Mouse (Mus musculus): ENCODE measurements at regions not wholly inside any gene's neighbourhood (a gene's known extent, or its start where the extent isn't known, plus 50 kb on each side); places are given as distances from the start of the nearest gene placed in this dataset.
A peak's percentile ranks its signal among the peaks of the same experiment; 100 is the strongest.

DNA sequence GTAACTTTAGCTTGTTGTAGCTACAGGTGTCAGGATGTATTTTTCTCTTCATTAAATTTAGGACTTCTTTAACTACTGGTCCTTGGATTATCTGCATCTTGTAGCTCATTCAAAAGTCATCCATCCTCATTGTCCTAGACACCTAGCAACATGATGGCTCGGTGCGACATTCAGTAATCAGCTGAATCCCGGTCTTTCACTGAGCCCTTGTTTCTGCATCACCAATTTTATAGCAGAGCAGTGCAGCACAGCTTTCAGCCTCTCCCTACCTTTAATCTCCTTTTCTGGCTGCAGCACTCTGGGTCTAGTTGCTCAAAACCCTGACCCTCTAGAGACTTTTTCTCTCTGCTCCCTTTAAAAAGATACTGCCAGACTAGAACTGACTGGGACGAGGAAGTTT is 543.6 kb upstream of the B3galt2 start:
- H3K27ac ChIP-seq: no peak overlapping the region
- H3K9ac ChIP-seq: no peak overlapping the region
- H3K36me3 ChIP-seq (ENCODE audit: poor library complexity, severe bottlenecking): no peaks in the 10 kb centered on the region
- no peak overlapping the region for H3K4me3 ChIP-seq
- H3K27me3 ChIP-seq: no peaks in the 10 kb centered on the region
- no peaks in the 10 kb centered on the region for H3K9me3 ChIP-seq (replicated peaks)
- WGBS: 70% methylated on average over 4 of the region's 4 CpGs
- H3K4me1 ChIP-seq: no peaks in the 10 kb centered on the region
- H3K4me2 ChIP-seq: no peak overlapping the region
- ATAC-seq: no peak

DNA sequence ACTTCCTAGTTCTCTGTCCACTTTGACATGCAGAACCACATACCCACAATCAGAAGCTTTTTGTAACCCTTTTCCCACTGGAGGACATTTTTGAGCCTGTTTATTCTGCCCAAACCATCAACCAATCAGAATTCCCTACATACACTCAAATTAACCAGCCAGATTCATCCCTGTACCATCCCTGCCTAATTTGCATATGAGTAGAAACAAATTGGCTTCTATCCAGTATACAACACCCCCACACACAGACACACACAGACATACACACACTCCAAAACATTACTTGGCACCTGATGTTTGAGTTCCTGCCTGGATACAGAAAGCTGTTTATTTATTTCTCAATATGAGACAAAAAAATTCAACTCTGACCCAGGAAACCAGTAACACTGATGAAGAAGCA is 542.2 kb upstream of the B3galt2 start:
- H3K4me1 ChIP-seq: no peaks in the 10 kb centered on the region
- peak; percentile 81; the same call in 1 of the 2 replicates for ATAC-seq
- no peaks in the 10 kb centered on the region for H3K27me3 ChIP-seq
- H3K9me3 ChIP-seq (replicated peaks): no peaks in the 10 kb centered on the region
- H3K4me3 ChIP-seq: no peak overlapping the region
- H3K9ac ChIP-seq: no peak overlapping the region
- H3K36me3 ChIP-seq (ENCODE audit: poor library complexity, severe bottlenecking): no peaks in the 10 kb centered on the region
- H3K27ac ChIP-seq: no peak overlapping the region
- H3K4me2 ChIP-seq: no peak overlapping the region

DNA sequence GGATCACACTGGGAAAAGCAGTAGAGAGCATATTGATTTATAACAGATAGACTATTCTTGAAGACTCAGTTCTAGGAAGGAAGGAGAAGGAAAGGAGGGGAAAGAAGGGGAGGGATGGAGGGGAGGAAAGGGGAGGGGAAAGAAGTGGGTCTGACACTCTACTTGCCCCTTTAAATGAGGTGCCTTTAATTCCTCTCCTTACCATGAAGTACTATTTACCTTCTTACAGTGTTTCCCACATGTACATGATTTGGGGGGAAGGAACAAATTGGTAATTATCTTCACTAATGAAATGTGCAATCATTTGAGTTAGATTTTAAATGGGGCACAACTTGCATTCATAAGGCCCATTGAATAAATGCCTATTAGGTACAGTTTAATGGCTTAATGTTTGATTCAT is 518.3 kb upstream of the B3galt2 start:
- Histone ChIP-seq H3K4me1 (no peaks in the 10 kb centered on the region), H3K36me3 (ENCODE audit: poor library complexity, severe bottlenecking) (no peaks in the 10 kb centered on the region), H3K9ac (no peak overlapping the region), H3K4me2 (no peak overlapping the region), H3K9me3 (replicated peaks) (no peaks in the 10 kb centered on the region), H3K4me3 (no peak overlapping the region), H3K27ac (no peak overlapping the region), H3K27me3 (no peaks in the 10 kb centered on the region)
- peak; percentile 55; the same call in 1 of the 2 replicates for ATAC-seq

DNA sequence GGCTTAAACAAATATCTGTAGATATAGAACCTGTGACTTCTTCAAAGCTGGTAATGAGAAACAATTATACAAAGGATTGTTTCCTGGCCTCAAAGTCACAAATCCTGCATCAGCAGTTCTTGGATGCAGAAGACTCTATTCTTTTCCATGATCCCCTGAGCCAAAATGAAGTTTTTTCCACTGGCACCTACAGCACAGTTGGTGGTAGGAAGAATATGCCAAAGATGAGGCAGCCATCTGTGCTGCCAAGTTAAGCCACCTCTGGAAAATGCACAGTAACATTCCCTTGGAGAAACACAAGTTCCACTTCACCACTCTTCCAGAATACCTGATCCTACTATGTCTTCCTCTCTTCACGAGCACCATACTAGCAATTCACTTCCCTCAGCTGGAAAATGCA is 510.2 kb upstream of the B3galt2 start:
- no peak overlapping the region for H3K9ac ChIP-seq
- H3K27me3 ChIP-seq: no peaks in the 10 kb centered on the region
- H3K9me3 ChIP-seq (replicated peaks): no peaks in the 10 kb centered on the region; the same call in 1 of the 2 replicates
- H3K36me3 ChIP-seq (ENCODE audit: poor library complexity, severe bottlenecking): no peaks in the 10 kb centered on the region
- no peak overlapping the region for H3K4me3 ChIP-seq
- H3K4me1 ChIP-seq: no peaks in the 10 kb centered on the region
- H3K4me2 ChIP-seq: no peak overlapping the region
- H3K27ac ChIP-seq: no peak overlapping the region
- WGBS: 89% methylated on average over 1 of the region's 1 CpGs
- no peak for ATAC-seq

DNA sequence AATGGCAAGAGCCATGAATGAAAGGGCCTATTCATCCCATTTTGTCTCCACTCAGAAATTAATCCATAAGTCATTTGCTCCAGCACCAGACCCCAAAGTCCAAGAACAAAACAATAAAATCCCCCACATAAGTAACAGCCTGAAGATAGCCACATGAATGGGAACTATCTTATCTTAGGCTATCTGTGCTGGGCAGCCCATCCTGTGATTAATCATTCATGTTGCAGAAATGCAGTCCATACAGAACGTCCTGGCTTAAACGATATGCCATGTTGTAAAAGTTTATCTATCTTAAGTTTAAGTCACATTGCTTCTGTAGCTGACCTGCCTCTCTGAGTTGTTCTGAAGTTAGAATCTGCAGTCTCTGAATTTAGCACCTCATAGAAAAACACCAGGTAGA is 507.7 kb upstream of the B3galt2 start:
- WGBS: 91% methylated on average over 2 of the region's 2 CpGs
- no peak overlapping the region for H3K4me3 ChIP-seq
- ATAC-seq: no peak
- H3K4me2 ChIP-seq: no peak overlapping the region
- peaks cover 4% of the 10 kb centered on the region; the same call in 1 of the 2 replicates for H3K4me1 ChIP-seq
- no peak overlapping the region for H3K9ac ChIP-seq
- no peak overlapping the region for H3K27ac ChIP-seq
- H3K36me3 ChIP-seq (ENCODE audit: poor library complexity, severe bottlenecking): no peaks in the 10 kb centered on the region
- H3K27me3 ChIP-seq: no peaks in the 10 kb centered on the region
- H3K9me3 ChIP-seq (replicated peaks): no peaks in the 10 kb centered on the region; the same call in 1 of the 2 replicates

DNA sequence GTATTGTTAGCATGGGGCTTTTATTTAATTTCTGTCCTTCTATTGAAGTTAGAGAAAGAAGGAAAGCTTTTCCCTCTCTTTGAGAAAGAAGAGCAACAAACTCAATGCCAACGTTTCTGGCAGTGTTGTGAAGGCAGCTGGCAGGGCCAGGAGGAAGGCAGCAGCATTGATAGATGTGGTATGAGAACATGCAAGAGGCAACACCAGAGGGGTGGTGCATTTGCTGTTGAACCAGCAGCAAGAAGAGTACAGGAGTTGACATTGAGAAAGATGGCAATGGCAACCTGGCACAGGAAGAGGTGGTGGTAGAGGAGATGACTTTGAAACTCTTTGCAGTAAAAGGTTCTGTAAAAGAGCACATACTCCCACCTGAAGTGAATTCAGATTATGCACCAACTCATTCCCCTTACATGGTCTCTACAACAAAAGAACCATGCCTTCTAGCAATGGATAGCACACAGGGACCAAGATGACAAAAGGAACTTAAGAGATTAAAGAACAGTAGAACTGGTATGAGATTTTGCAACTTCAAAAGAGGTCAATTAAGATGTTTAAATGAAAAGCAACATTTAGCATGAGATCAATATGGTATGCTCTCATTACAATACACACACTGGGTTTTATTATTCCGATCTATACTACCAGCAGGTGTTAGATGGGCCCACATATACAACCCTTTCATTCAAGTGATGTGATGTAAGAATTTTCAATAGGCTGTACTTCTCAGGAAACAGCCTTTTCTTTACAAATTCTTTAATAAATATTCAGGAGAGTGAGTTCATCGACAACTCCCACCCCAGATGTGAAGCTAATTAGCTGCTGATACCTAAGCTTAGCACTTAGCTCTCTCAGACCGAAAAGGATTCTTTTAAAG is 495.1 kb upstream of the B3galt2 start:
- Histone ChIP-seq H3K9ac (no peak overlapping the region), H3K36me3 (ENCODE audit: poor library complexity, severe bottlenecking) (no peaks in the 10 kb centered on the region), H3K4me2 (no peak overlapping the region), H3K4me3 (no peak overlapping the region), H3K27ac (peak overlapping the region; percentile 48), H3K4me1 (peaks cover 12% of the 10 kb centered on the region), H3K27me3 (no peaks in the 10 kb centered on the region), H3K9me3 (replicated peaks) (no peaks in the 10 kb centered on the region)
- ATAC-seq: peak; percentile 95
- WGBS: 8% methylated on average over 4 of the region's 4 CpGs

DNA sequence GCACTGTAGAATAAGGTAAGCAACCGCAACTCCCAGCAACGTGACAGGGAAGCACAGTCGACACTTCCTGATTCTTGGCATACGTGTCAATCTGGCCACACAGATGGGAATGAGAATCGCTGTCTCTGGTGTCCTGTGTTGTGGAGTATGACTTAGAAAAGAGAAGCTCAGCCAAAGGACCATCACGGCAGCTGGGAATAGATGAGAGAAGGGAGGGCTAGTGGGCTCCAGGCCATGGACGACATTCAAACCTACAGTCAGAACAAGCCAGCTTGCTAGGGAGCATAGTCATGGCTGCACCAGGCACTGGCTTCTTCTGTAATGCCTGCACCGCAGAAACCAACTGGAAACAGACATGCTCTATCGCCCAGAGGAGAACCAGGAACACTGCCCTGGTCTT is 469.2 kb upstream of the B3galt2 start:
- ATAC-seq: 0 out of 2 replicates have a peak, but pooled peaks have one; percentile 33
- Histone ChIP-seq H3K27me3 (no peaks in the 10 kb centered on the region), H3K27ac (no peak overlapping the region), H3K4me2 (no peak overlapping the region), H3K4me3 (no peak overlapping the region), H3K4me1 (no peaks in the 10 kb centered on the region), H3K9ac (no peak overlapping the region), H3K36me3 (ENCODE audit: poor library complexity, severe bottlenecking) (no peaks in the 10 kb centered on the region), H3K9me3 (replicated peaks) (no peaks in the 10 kb centered on the region)
- 87% methylated on average over 9 of the region's 9 CpGs for WGBS

DNA sequence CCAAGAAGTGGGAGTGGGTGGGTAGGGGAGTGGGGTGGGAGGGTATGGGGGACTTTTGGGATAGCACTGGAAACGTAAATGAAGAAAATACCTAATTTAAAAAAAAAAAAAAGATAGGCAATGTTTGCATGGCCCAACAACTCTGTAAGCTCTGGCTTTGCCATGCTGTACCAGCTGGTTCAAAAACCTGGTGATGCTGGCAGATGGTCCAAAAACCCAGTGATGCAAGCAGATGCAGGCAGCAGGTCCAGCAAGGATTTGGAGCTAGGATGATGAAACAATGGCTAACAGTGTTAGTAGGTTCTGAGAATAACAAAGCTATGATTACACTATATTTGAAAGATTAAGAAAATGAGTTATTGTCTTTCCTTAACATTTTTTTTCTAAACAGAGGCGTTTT is 466.6 kb upstream of the B3galt2 start:
- Histone ChIP-seq H3K9ac (no peak overlapping the region), H3K36me3 (ENCODE audit: poor library complexity, severe bottlenecking) (no peaks in the 10 kb centered on the region), H3K9me3 (replicated peaks) (no peaks in the 10 kb centered on the region), H3K4me1 (no peaks in the 10 kb centered on the region), H3K4me3 (no peak overlapping the region), H3K27me3 (no peaks in the 10 kb centered on the region), H3K27ac (no peak overlapping the region), H3K4me2 (no peak overlapping the region)
- ATAC-seq: no peak
- WGBS: 78% methylated on average over 2 of the region's 2 CpGs

DNA sequence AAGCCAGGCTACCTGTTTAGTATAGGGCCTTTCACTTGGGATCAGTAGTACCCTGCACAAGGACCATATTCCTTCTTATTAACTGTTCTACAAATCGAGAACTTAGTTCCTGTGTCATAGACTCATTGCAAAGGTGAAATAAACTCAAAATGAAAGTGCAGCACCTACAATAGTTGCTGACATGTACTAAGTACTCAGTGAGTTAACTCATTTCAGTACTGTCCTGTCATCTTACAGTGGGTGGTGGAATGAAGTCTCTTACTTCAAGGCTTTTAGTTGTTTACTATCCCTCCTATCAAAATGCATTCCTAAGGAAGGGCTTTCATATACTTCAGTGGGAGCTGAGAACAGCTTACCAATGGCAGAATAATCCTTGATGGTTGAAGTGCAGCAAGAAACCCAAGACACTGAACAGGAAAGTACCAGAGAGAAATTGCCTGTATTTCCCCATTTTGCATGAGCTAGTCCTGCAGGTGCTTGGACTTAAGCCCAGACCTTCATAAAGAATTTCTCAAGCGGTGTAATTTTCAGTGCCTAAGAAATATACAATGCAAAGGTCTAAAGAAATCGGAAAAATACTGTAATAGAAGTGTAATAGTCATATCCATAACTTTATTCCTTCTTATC is 448.2 kb upstream of the B3galt2 start:
- H3K4me1 ChIP-seq: no peaks in the 10 kb centered on the region
- H3K9me3 ChIP-seq (replicated peaks): no peaks in the 10 kb centered on the region
- 85% methylated on average over 3 of the region's 3 CpGs for WGBS
- no peaks in the 10 kb centered on the region for H3K27me3 ChIP-seq
- H3K4me3 ChIP-seq: no peak overlapping the region
- H3K27ac ChIP-seq: no peak overlapping the region
- H3K9ac ChIP-seq: no peak overlapping the region
- H3K4me2 ChIP-seq: no peak overlapping the region
- H3K36me3 ChIP-seq (ENCODE audit: poor library complexity, severe bottlenecking): no peaks in the 10 kb centered on the region
- no peak for ATAC-seq

DNA sequence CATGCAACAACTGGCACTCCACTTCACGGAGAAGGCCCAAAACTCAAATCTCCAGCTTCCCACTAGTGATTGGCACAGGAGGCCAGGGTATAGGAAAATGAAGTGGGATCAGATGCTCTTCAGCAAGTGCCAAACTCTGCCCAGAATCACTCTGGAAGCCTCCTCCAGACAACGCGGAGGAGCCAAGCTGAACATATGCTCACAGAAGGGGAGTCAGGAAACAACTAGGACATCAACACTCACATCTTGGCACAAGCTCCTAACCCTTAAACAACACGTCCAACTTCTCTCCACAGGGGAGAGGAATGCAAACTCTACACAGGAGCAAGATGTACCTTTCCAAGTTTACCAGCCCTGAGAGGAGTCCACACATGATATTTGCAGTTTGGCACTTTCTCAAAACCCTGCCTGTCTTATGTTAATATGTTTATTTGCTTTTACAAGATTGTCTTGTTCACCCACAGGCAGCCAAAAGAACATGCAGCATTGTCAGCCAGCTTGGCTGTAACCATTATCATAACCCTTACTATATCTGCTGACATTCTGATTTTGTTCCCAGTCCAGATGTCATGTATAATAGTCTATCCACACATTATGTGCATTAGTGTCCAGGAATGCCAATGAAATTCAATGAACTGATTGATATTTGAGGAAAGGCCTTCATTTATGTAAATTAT is 440.1 kb upstream of the B3galt2 start:
- Histone ChIP-seq H3K4me1 (no peaks in the 10 kb centered on the region), H3K9me3 (replicated peaks) (no peaks in the 10 kb centered on the region), H3K36me3 (ENCODE audit: poor library complexity, severe bottlenecking) (no peaks in the 10 kb centered on the region), H3K27me3 (no peaks in the 10 kb centered on the region), H3K4me2 (no peak overlapping the region), H3K27ac (no peak overlapping the region), H3K9ac (no peak overlapping the region), H3K4me3 (no peak overlapping the region)
- ATAC-seq: peak; percentile 71; the same call in 1 of the 2 replicates
- 79% methylated on average over 4 of the region's 4 CpGs for WGBS

DNA sequence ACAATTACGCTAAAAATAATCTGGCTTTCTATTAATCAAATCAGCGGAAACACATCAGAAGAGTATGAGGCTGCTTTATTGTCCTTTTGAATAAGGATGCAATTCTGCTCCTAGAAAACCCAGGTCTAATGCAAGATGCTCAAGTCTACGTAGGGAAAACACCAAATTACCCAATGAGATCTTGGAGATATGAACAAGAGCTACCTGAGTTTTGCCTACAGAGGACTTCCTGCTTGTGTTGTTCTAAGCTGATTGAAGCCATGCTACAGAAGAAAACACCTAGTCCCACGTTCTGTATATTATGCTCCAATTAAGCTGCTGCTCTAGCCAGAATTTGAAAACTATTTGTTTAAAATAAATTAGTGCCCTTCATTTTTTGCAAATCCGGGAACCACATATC is 439.5 kb upstream of the B3galt2 start:
- Histone ChIP-seq H3K36me3 (ENCODE audit: poor library complexity, severe bottlenecking) (no peaks in the 10 kb centered on the region), H3K4me2 (no peak overlapping the region), H3K9me3 (replicated peaks) (no peaks in the 10 kb centered on the region), H3K4me3 (no peak overlapping the region), H3K27me3 (no peaks in the 10 kb centered on the region), H3K9ac (no peak overlapping the region), H3K27ac (no peak overlapping the region), H3K4me1 (no peaks in the 10 kb centered on the region)
- WGBS: 94% methylated on average over 5 of the region's 5 CpGs
- no peak for ATAC-seq

DNA sequence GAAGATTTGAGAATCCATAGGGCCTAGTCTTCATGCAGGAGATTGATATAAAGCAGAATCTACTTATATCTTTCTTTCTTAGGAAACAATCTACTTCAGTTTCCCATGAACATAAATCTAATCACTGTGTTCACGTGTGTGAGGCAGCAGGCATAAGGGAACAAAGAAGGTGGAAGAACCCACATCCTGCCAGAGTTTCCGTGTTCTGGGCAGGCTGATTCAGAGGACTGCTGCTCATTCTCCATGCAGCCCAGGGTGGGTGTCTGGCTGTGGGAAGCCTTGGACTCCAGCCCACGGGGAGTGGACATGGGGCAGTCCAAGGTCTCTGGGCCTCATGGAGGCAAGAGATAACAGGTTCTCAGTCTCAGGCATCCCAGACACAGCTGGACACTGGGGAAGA is 438.3 kb upstream of the B3galt2 start:
- no peak overlapping the region for H3K4me2 ChIP-seq
- 86% methylated on average over 3 of the region's 3 CpGs for whole genome bisulfite sequencing
- H3K27me3 ChIP-seq: no peaks in the 10 kb centered on the region
- H3K9ac ChIP-seq: no peak overlapping the region
- H3K9me3 ChIP-seq (replicated peaks): no peaks in the 10 kb centered on the region
- H3K27ac ChIP-seq: no peak overlapping the region
- no peak for ATAC-seq
- no peaks in the 10 kb centered on the region for H3K4me1 ChIP-seq
- H3K36me3 ChIP-seq (ENCODE audit: poor library complexity, severe bottlenecking): no peaks in the 10 kb centered on the region
- H3K4me3 ChIP-seq: no peak overlapping the region
